Mouse (Mus musculus) heart, postnatal 0 days (tissue): ENCODE results near the gene Mroh2a. TPM values are rescaled to one million over a fixed set of nuclear protein-coding genes. Genes with fewer than 3 reads are reported as not detected.

ENCODE experiments used
- ATAC-seq: fragments of 200-750 bp; cut with Nextera tagmentation; 2 replicates; pipeline ENCODE4 v1.8.0; 2017; ENCODE audit warnings: low read depth, moderate number of reproducible peaks, moderate library complexity; ENCODE audit not compliant: insufficient read depth
- DNase-seq: peaks from one replicate; pipeline ENCODE4 v3.0.0-alpha.2; 2016; ENCODE audit warnings: low spot score
- H3K27ac ChIP-seq: fragments of 300-500 bp; sonication (generic); 2 replicates; pipeline ENCODE4 v1.5.1; 2014; ENCODE audit warnings: low read depth, mild to moderate bottlenecking
- H3K27me3 ChIP-seq: fragments of 300-500 bp; sonication (generic); 2 replicates; pipeline ENCODE4 v1.6.1; 2014; ENCODE audit warnings: low read length, mixed read lengths; ENCODE audit not compliant: control insufficient read depth, insufficient read depth
- H3K36me3 ChIP-seq: fragments of 300-500 bp; sonication (generic); replicated peaks from 2 replicates; pipeline ENCODE4 v1.6.1; 2014; ENCODE audit warnings: low read length, mixed read lengths; ENCODE audit not compliant: control insufficient read depth, insufficient read depth
- H3K4me1 ChIP-seq: fragments of 300-500 bp; sonication (generic); 2 replicates; pipeline ENCODE4 v1.6.1; 2014; ENCODE audit warnings: antibody characterized with exemption; ENCODE audit not compliant: control insufficient read depth, insufficient read depth
- H3K4me2 ChIP-seq: fragments of 300-500 bp; sonication (generic); 2 replicates; pipeline ENCODE4 v1.6.1; 2014; ENCODE audit warnings: low read depth, mild to moderate bottlenecking, low read length, moderate library complexity
- H3K4me3 ChIP-seq: fragments of 300-500 bp; sonication (generic); 2 replicates; pipeline ENCODE4 v1.5.1; 2014; ENCODE audit warnings: low read depth, low read length
- H3K9ac ChIP-seq: fragments of 300-500 bp; sonication (generic); replicated peaks from 2 replicates; pipeline ENCODE4 v1.6.1; 2014; ENCODE audit warnings: low read depth, low read length, mixed read lengths
- H3K9me3 ChIP-seq: fragments of 300-500 bp; sonication (generic); replicated peaks from 2 replicates; pipeline ENCODE4 v1.6.1; 2016; ENCODE audit warnings: low read length; ENCODE audit not compliant: control insufficient read depth
- CTCF ChIP-seq: IDR thresholded peaks from 2 replicates; pipeline ENCODE4 v1.5.1; 2016; ENCODE audit warnings: antibody characterized with exemption, control low read depth, low read depth
- EP300 ChIP-seq: IDR thresholded peaks from 2 replicates; pipeline ENCODE4 v1.6.1; 2016; ENCODE audit warnings: antibody characterized with exemption, low read depth
- WGBS: fragments of 180-500 bp; shearing (Covaris S2); extraction: QIAGEN DNeasy Blood & Tissue Kit; methylation state at CpG from one replicate; pipeline ENCODE4 v1.1.7; 2014; 5-methylcytosine and 5-hydroxymethylcytosine counted together
- polyA plus RNA-seq: library from polyadenylated mRNA; unstranded; fragments of >200 nt; fragmentation: Nextera tagmentation; extraction: Ambion mirVana; gene quantifications from 2 replicates; pipeline ENCODE4 v1.2.1, GENCODE M21; 2015
- total RNA-seq: library from RNA; depleted of rRNA; stranded (reverse); fragments of >200 nt; gene quantifications from 2 replicates; pipeline ENCODE4 v1.2.3, GENCODE M21; 2014; ENCODE audit warnings: low replicate concordance

Gene Mroh2a
- total and polyA plus RNA-seq, 2 experiments from 2014 or later: 0.23 TPM; not detected in 1

DNA sequence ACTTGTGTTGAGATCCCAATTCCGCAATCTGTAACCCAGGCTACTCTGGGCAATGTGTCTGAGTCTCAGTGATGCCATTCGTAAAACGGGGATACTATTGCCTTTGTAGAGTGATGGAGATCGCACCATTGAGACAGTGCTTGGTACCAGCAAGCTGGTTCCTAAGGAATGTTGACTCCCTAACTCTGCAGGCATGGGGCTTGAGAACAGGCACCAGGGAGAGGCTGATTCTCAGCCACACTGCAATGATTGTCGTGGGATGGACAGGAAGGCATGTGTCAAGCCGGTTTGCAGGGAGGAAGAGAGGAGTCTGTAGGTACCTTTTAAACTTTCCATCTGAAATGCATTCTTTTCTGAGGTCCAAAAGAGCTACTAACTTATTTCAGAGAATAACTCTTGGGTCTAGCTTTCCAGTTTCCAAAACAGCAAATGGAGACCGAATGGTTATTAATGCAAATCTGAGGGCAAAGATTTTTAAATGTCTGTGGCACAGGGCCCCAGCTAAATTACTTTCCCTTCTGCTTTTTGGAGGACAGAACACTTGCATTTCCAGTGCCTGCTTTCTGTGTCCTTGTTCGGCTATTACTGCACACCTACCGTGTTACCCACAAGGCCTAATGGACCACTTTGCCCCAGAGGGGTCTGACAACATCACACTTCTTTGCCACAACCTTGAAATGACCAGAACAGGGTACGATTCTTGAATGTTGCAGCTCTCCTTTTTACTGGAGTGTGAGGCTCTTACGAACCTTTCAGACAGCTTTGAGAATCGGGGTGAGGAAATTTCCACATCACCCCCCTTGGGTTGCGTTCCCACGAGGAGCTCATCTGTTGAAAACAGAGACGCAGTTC, 56.8 kb downstream of the Mroh2a start:
- Histone ChIP-seq H3K9ac (no peak overlapping the region), H3K36me3 (no peaks in the 10 kb centered on the region), H3K9me3 (0 out of 2 replicates have a peak, but pooled peaks cover 17% of the 10 kb centered on the region), H3K4me3 (no peak overlapping the region), H3K27me3 (no peaks in the 10 kb centered on the region), H3K4me1 (no peaks in the 10 kb centered on the region), H3K27ac (no peak overlapping the region), H3K4me2 (no peak overlapping the region)
- DNase-seq (no peak), ATAC-seq (no peak)
- no peak for TF ChIP-seq EP300
- no peak for TF ChIP-seq CTCF
- WGBS: 68% methylated on average over 15 of the region's 15 CpGs

DNA sequence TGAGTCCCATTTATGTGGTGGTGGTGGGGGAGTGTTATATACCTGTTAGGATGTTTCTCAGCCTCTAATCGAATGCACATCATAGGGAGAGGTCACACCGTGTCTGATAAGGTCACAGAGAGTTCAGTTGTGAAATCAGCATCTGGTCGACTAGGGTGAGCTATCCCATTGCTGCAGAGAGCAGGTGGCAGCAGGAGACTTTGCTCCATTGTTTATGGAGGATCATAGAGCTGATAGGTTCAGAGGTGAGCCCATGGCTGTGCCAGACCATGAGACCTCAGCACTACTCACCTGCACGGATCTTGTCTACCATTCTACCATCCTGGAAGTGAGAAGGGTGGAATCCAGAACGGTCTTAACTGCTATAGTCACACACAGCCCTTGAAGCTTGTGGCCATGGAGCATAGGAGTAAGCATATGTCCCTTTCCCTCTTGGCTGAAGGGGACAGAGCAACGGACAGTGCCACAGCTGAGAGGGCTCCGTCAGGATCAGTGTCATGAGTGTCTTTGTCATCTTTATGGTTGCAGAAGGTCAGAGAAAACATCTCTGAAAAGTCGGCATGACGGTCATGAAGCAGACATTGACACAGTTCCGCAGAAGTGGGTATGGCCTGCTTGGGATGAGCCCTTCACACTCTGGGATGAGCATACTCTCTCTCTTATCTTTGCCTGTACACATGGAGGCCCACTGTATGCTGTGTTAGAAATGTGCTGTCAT, 57.6 kb downstream of the Mroh2a start:
- no peaks in the 10 kb centered on the region for H3K27me3 ChIP-seq
- H3K27ac ChIP-seq: no peak overlapping the region
- H3K4me3 ChIP-seq: no peak overlapping the region
- no peaks in the 10 kb centered on the region for H3K36me3 ChIP-seq
- TF ChIP-seq CTCF: no peak
- no peak for TF ChIP-seq EP300
- WGBS: 53% methylated on average over 10 of the region's 10 CpGs
- H3K9me3 ChIP-seq: 0 out of 2 replicates have a peak, but pooled peaks cover 20% of the 10 kb centered on the region
- H3K4me1 ChIP-seq: no peaks in the 10 kb centered on the region
- ATAC-seq (no peak; the same call in 1 of the 2 replicates), DNase-seq (no peak)
- H3K9ac ChIP-seq: no peak overlapping the region
- H3K4me2 ChIP-seq: no peak overlapping the region

DNA sequence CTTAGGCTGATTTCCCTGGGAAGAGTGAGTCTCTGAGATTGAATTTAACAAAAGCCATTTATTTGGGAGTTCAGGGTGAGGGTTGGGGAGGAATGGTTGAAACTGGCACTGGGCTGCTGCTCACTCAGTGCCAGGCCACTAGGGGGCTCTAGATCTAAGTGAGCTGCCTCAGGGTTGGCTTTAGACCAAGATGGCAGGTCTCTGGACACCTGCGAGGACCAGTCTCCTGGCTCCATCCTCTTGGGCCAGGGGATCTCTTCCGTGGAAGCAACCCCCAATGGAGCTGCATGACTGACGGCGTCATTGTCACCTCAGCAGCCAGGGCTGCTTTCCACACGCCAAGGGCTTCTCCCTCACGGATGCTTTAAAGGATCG, 58.1 kb downstream of the Mroh2a start:
- ATAC-seq: no peak
- peak; percentile 39 for TF ChIP-seq CTCF
- TF ChIP-seq EP300: no peak
- WGBS: 57% methylated on average over 7 of the region's 7 CpGs
- no peak overlapping the region for H3K9ac ChIP-seq
- H3K4me3 ChIP-seq: no peak overlapping the region
- H3K4me1 ChIP-seq: no peaks in the 10 kb centered on the region
- DNase-seq: no peak
- no peaks in the 10 kb centered on the region for H3K36me3 ChIP-seq
- H3K27me3 ChIP-seq: no peaks in the 10 kb centered on the region
- 0 out of 2 replicates have a peak, but pooled peaks cover 23% of the 10 kb centered on the region for H3K9me3 ChIP-seq
- H3K4me2 ChIP-seq: no peak overlapping the region
- H3K27ac ChIP-seq: no peak overlapping the region

DNA sequence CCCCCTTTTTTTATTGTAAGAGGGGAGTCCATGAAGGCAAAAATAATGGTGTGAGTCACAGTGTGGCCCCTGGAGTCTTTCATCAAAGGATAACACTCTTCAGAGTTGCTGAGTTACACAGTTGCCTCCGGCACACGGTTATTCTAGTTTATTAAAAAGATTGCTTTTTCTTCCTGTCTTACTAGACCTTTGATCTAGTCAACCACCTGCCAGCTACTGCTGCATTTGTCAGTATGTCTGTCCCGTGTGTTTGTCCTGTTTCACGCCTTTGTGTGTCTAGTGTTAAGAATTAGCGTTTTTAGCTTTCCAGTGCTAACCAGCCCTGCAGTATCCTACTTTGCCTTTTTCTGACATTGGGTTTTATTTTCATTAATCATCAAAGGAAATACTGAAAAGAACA, 58.9 kb downstream of the Mroh2a start:
- no peak for ATAC-seq
- Histone ChIP-seq H3K9ac (no peak overlapping the region), H3K4me3 (no peak overlapping the region), H3K27ac (no peak overlapping the region), H3K4me2 (no peak overlapping the region), H3K9me3 (0 out of 2 replicates have a peak, but pooled peaks cover 31% of the 10 kb centered on the region), H3K36me3 (no peaks in the 10 kb centered on the region), H3K27me3 (no peaks in the 10 kb centered on the region), H3K4me1 (no peaks in the 10 kb centered on the region)
- TF ChIP-seq CTCF (no peak), EP300 (no peak)
- DNase-seq: no peak
- WGBS: 57% methylated on average over 5 of the region's 5 CpGs

DNA sequence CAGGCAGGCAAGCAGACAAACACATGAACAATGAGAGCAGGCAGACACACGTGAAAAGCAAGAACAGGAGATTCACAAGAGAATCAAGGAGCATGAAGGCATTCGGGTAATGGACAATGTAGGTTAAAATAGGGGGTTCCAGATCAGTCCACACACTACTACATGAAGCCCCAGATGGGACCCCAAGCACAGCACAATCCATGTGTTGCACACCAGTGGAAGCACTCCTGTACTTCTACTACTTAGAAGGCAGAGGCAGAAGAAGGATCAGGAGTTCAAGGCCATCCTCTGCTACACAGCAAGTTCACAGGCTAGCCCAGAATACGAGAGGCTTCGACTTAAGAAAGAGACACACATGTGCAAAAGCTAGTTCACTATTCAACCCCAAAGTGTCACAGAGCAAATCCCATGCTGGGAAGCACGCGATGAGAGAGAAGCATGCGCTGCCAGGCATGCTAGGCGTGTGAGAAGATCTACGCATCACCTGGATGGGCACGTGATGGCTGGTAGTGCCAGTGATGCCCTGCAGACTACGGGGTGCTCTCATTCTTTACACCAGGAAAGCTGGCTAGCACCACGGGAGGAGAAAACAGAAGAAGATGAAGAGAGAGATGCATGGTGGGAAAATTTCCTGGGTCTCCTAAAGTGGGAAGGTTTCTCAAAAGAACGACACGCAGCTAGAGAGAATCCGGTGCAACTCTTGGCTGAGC, 59.5 kb downstream of the Mroh2a start:
- H3K9ac ChIP-seq: no peak overlapping the region
- TF ChIP-seq EP300: no peak
- TF ChIP-seq CTCF: no peak
- 0 out of 2 replicates have a peak, but pooled peaks cover 35% of the 10 kb centered on the region for H3K9me3 ChIP-seq
- WGBS: 73% methylated on average over 15 of the region's 15 CpGs
- ATAC-seq (no peak), DNase-seq (no peak)
- no peaks in the 10 kb centered on the region for H3K36me3 ChIP-seq
- no peak overlapping the region for H3K4me2 ChIP-seq
- no peaks in the 10 kb centered on the region for H3K27me3 ChIP-seq
- no peak overlapping the region for H3K4me3 ChIP-seq
- H3K4me1 ChIP-seq: no peaks in the 10 kb centered on the region
- H3K27ac ChIP-seq: no peak overlapping the region
